Mouse (Mus musculus): ENCODE results near the gene Gtf2a2. TPM values are rescaled to one million over a fixed set of nuclear protein-coding genes. Genes with fewer than 3 reads are reported as not detected.
A peak's percentile ranks its signal among the peaks of the same experiment; 100 is the strongest.
"Not testable (repeated sequence)": the region's sequence is repeated elsewhere in the genome, so short reads cannot be mapped to it uniquely, and the experiment has no call there.

Gene Gtf2a2
- polyA plus RNA-seq, 1 experiment from 2014 or later = 201 TPM

DNA sequence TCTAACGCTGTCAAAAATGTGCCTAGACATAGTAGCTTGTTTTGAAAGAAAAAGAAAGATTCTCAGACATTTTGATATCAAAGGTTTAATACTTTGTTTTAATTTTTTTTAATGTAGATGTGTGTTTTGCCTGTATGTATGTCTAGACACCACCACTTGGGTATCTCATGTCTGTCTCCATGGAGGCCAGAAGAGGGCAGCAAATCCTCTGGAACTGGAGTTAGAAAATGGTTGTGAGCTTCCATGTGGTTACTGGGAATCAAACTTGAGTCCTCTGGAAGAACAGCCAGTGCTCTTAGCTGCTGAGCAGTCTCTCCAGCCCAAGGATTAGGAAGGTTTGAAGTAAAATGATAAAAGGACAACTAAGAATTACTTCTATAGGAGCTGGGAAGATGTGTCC lies 13.0 kb upstream of the Gtf2a2 start:
- no peaks in the 10 kb centered on the region for H3K9me3 ChIP-seq
- no peak overlapping the region for H3K4me2 ChIP-seq (replicated peaks)
- H3K9ac ChIP-seq (replicated peaks) = no peak overlapping the region
- H3K4me1 ChIP-seq (replicated peaks) = no peaks in the 10 kb centered on the region
- H3K27me3 ChIP-seq = no peaks in the 10 kb centered on the region
- WGBS = 85% methylated on average over 1 of the region's 1 CpGs
- H3K27ac ChIP-seq = no peak overlapping the region
- no peak for ATAC-seq
- H3K4me3 ChIP-seq (replicated peaks) = no peak overlapping the region
- H3K36me3 ChIP-seq = peaks cover 87% of the 10 kb centered on the region

GRCm38 (mm10) chr9:70003516-70003915 lies 8.8 kb upstream of the Gtf2a2 start:
- Histone ChIP-seq H3K9ac (replicated peaks) (no peak overlapping the region), H3K4me2 (replicated peaks) (no peak overlapping the region), H3K4me3 (replicated peaks) (no peak overlapping the region), H3K27ac (no peak overlapping the region), H3K4me1 (replicated peaks) (no peaks in the 10 kb centered on the region), H3K9me3 (no peaks in the 10 kb centered on the region), H3K27me3 (no peaks in the 10 kb centered on the region), H3K36me3 (peaks cover 77% of the 10 kb centered on the region)
- 93% methylated on average over 10 of the region's 10 CpGs for WGBS
- no peak for ATAC-seq

DNA sequence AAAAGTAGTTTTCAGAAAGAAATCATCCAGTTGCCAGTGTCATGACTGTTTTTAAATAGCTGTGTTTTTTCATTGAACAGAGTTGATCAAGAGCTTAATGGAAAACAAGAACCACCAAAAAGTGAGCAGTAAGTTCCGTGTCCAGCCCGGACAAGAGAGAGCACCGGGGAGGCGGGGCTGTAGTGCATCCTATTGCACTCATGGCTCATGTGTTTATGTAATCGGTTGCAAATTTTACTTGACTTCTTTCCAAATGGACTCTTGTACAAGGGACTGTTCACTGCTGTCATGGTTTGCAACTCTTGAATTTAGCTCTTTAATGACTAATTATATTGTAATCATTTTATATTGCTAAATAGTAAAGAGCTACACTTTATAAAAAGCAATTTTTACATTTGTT lies 5.4 kb upstream of the Gtf2a2 start:
- Histone ChIP-seq H3K36me3 (peaks cover 61% of the 10 kb centered on the region), H3K27ac (no peak overlapping the region), H3K4me3 (replicated peaks) (no peak overlapping the region), H3K9me3 (no peaks in the 10 kb centered on the region), H3K4me2 (replicated peaks) (no peak overlapping the region), H3K27me3 (no peaks in the 10 kb centered on the region), H3K9ac (replicated peaks) (no peak overlapping the region), H3K4me1 (replicated peaks) (peaks cover 3% of the 10 kb centered on the region)
- WGBS = 94% methylated on average over 5 of the region's 5 CpGs
- no peak for ATAC-seq

DNA sequence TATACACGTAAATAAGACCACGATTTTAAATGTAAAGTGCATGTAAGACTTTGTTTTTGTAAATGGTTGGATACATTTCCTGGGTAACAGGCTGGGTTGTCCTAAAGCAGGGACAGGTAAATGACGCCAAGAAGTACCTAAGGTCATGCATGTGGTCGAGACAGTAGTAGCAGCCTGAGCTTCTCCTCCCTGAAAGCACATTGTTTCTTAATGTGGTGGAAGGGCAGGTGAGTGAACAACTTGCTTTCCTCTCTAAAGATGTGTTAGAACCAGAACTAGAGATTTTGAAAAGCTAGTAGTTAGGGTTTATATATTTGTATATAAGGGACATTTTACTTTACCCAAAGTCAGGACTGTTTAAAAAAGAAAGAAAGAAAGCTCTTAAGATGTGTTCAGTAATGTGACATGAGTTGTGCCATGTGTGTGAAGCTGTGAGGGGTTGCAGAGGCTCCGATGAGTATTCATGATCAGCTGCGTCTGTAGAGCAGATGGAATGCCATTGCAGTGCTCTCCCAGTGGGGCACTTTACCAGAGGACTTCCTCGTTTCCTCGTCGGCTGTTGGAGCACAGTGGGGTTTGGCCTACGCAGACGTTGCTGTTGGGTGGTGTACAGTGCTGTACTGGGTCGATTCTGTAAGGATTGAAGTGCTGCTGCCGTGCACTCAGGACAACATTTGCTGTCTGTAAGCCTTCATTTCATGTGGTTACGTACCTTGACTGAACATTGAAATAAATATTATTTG lies 4.7 kb upstream of the Gtf2a2 start:
- H3K4me1 ChIP-seq (replicated peaks) = peaks cover 5% of the 10 kb centered on the region
- no peak overlapping the region for H3K27ac ChIP-seq
- no peaks in the 10 kb centered on the region for H3K9me3 ChIP-seq
- H3K4me2 ChIP-seq (replicated peaks) = no peak overlapping the region
- peaks cover 55% of the 10 kb centered on the region for H3K36me3 ChIP-seq
- no peaks in the 10 kb centered on the region for H3K27me3 ChIP-seq
- WGBS = 88% methylated on average over 14 of the region's 14 CpGs
- H3K9ac ChIP-seq (replicated peaks) = no peak overlapping the region
- ATAC-seq = no peak
- no peak overlapping the region for H3K4me3 ChIP-seq (replicated peaks)

DNA sequence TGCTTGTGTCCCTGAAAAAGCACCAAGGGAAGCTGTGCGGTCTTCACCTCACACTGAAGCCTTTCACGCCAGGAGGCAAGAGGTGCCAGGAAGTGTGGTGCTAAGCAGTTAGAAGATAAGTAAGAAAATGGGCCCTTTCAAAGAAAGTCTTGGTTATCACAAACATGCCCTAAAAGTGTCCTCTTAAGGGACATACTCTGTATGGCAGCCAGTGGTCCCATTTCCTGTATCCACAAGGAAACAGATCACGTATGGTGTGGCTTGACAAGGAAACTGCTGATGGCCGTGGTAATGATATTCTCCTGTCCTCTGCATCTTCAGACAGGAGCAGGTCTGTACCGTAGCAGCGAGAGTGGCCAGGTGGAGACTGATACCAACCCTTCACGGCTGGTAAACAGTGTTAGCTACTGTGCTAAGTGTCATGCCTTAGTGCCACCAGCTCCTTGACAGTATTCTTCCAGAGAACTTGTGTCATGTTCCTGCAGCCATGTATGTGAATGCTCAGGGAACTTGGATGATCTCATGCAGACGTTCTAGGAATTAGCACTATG lies 2.5 kb upstream of the Gtf2a2 start:
- Histone ChIP-seq H3K4me2 (replicated peaks) (no peak overlapping the region), H3K27me3 (no peaks in the 10 kb centered on the region), H3K9ac (replicated peaks) (no peak overlapping the region), H3K36me3 (peaks cover 38% of the 10 kb centered on the region), H3K4me3 (replicated peaks) (no peak overlapping the region), H3K4me1 (replicated peaks) (peaks cover 22% of the 10 kb centered on the region), H3K9me3 (no peaks in the 10 kb centered on the region), H3K27ac (no peak overlapping the region)
- no peak for ATAC-seq
- WGBS = 93% methylated on average over 8 of the region's 8 CpGs

GRCm38 (mm10) chr9:70010781-70011473 lies 1.4 kb upstream of the Gtf2a2 start:
- Histone ChIP-seq H3K4me1 (replicated peaks) (peaks cover 22% of the 10 kb centered on the region), H3K27me3 (no peaks in the 10 kb centered on the region), H3K36me3 (peaks cover 32% of the 10 kb centered on the region), H3K9ac (replicated peaks) (no peak overlapping the region), H3K27ac (no peak overlapping the region), H3K4me2 (replicated peaks) (no peak overlapping the region), H3K4me3 (replicated peaks) (no peak overlapping the region), H3K9me3 (no peaks in the 10 kb centered on the region)
- WGBS = 96% methylated on average over 5 of the region's 5 CpGs
- no peak for ATAC-seq

DNA sequence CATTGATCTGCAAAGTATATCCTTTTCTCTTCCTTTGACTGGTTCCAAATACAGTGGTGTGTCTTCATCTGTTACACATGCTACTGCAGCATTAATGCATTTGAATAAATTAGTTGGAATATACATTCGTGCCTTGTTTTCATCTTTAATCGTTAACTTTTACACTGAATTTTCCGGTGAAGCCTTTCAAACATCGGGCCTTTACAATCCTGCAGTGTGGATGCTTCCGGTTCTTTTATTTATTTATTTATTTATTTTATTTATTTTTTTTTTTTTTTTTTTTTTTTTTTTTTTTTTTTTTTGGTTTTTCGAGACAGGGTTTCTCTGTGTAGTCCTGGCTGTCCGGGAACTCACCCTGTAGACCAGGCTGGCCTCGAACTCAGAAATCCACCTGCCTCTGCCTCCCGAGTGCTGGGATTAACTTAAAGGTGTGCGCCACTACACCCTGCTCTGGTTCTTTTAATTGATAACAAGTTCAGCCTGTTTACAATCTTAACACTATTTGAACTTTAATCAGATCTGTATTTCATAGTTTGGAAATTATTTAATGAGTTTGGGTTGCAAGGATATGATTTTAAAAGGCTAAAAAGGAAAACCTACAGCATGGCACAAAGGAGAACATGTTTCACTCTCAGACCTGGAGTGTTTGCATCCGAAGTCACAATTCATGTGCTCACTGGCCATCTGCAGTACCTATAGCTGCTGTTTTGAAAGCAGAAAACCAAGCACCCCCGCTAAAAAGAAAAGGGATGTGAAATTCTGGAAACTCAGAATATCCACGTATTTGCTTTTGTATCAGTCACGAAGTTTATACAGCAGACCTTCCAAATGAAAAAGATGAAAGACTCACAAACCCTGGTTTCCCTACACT lies 578 bp upstream of the Gtf2a2 start:
- Histone ChIP-seq H3K27ac (peak overlapping the region; percentile 90), H3K4me2 (replicated peaks) (peak overlapping the region; percentile 76), H3K4me1 (replicated peaks) (peaks cover 22% of the 10 kb centered on the region), H3K4me3 (replicated peaks) (peak overlapping the region; percentile 67), H3K27me3 (no peaks in the 10 kb centered on the region), H3K36me3 (peaks cover 33% of the 10 kb centered on the region), H3K9me3 (no peaks in the 10 kb centered on the region), H3K9ac (replicated peaks) (peak overlapping the region; percentile 55)
- peak; percentile 38 for ATAC-seq
- 66% methylated on average over 14 of the region's 14 CpGs for WGBS

DNA sequence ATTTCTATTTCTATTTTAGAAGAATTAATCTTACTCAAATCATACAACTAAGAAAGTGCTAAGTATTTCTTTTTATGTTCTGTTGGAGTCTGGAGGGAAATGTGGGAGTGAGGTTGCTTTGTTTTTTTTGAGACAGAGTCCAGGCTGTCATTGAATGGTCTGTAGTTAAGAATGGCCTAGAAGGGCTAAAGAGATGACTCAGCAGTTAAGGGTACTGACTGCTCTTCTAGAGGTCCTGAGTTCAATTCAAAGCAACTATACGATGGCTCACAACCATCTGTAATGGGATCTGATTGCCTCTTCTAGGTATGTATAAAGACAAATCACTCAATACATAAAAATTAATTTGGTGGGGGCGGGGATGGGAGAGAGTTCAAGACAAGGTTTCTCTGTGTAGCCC lies 3.3 kb downstream of the Gtf2a2 start:
- H3K27me3 ChIP-seq = no peaks in the 10 kb centered on the region
- H3K36me3 ChIP-seq = peaks cover 16% of the 10 kb centered on the region
- no peak overlapping the region for H3K9ac ChIP-seq (replicated peaks)
- 92% methylated on average over 2 of the region's 2 CpGs for WGBS
- no peak for ATAC-seq
- H3K4me2 ChIP-seq (replicated peaks) = no peak overlapping the region
- H3K4me1 ChIP-seq (replicated peaks) = peaks cover 22% of the 10 kb centered on the region
- H3K4me3 ChIP-seq (replicated peaks) = no peak overlapping the region
- no peak overlapping the region for H3K27ac ChIP-seq
- no peaks in the 10 kb centered on the region for H3K9me3 ChIP-seq

- H3K4me2 ChIP-seq (replicated peaks) = no peak overlapping the region
- no peak overlapping the region for H3K4me3 ChIP-seq (replicated peaks)
- no peaks in the 10 kb centered on the region for H3K9me3 ChIP-seq
- no peak overlapping the region for H3K27ac ChIP-seq
- H3K9ac ChIP-seq (replicated peaks) = no peak overlapping the region
- no peaks in the 10 kb centered on the region for H3K27me3 ChIP-seq
- H3K36me3 ChIP-seq = peaks cover 20% of the 10 kb centered on the region
- no peak for ATAC-seq
- H3K4me1 ChIP-seq (replicated peaks) = peaks cover 8% of the 10 kb centered on the region
Measured at GRCm38 (mm10) chr9:70018879-70019278, 6.5 kb downstream of the Gtf2a2 start.

- ATAC-seq = no peak
Measured at GRCm38 (mm10) chr9:70021610-70022009, 9.3 kb downstream of the Gtf2a2 start.

GRCm38 (mm10) chr9:70022083-70022482 lies 9.7 kb downstream of the Gtf2a2 start:
- no peaks in the 10 kb centered on the region for H3K27me3 ChIP-seq
- no peaks in the 10 kb centered on the region for H3K9me3 ChIP-seq
- no peak overlapping the region for H3K4me3 ChIP-seq (replicated peaks)
- H3K9ac ChIP-seq (replicated peaks) = no peak overlapping the region
- H3K27ac ChIP-seq = no peak overlapping the region
- H3K4me2 ChIP-seq (replicated peaks) = no peak overlapping the region
- no peak for ATAC-seq
- 96% methylated on average over 4 of the region's 4 CpGs for whole genome bisulfite sequencing
- H3K36me3 ChIP-seq = peaks cover 15% of the 10 kb centered on the region
- H3K4me1 ChIP-seq (replicated peaks) = no peaks in the 10 kb centered on the region

More at GRCm38 (mm10) chr9:70021610-70022009, 9.3 kb downstream of the Gtf2a2 start:
- Histone ChIP-seq H3K4me3 (replicated peaks) (no peak overlapping the region), H3K9me3 (no peaks in the 10 kb centered on the region), H3K27me3 (no peaks in the 10 kb centered on the region), H3K27ac (no peak overlapping the region), H3K9ac (replicated peaks) (no peak overlapping the region), H3K4me2 (replicated peaks) (no peak overlapping the region), H3K36me3 (peaks cover 20% of the 10 kb centered on the region), H3K4me1 (replicated peaks) (no peaks in the 10 kb centered on the region)
- 79% methylated on average over 1 of the region's 1 CpGs for WGBS

GRCm38 (mm10) chr9:70023615-70024014 lies 11.3 kb downstream of the Gtf2a2 start:
- not testable (repeated sequence) for ATAC-seq; H3K4me2 ChIP-seq (replicated peaks); H3K9me3 ChIP-seq; H3K4me3 ChIP-seq (replicated peaks); H3K27ac ChIP-seq; H3K9ac ChIP-seq (replicated peaks); H3K4me1 ChIP-seq (replicated peaks); H3K27me3 ChIP-seq
- 70% methylated on average over 1 of the region's 1 CpGs for WGBS
- H3K36me3 ChIP-seq = peaks cover 14% of the 10 kb centered on the region
